Mouse (Mus musculus) CD8-positive naive resting alpha-beta T cell, adult 2 months (primary cell): Measurements from ENCODE around the gene Sh3bp5.
A peak's percentile ranks its signal among the peaks of the same experiment; 100 is the strongest.
"Not testable (repeated sequence)": the region's sequence is repeated elsewhere in the genome, so short reads cannot be mapped to it uniquely, and the experiment has no call there.

Source experiments
- DNase-seq, 2 experiments: peaks; one replicate each; pipeline ENCODE4 v3.0.0; 2022; ENCODE audit warnings: low read depth in 2 of 2, low spot score in 2 of 2

Gene Sh3bp5

GRCm38 (mm10) chr14:31435930-31436693 lies at the start of gene Sh3bp5:
Gene Sh3bp5 (minus strand): TSS chr14:31436078.
- peak; percentile 97 to 98 for DNase-seq

GRCm38 (mm10) chr14:31482417-31482816 lies 46.5 kb upstream of the Sh3bp5 start:
- no peak for DNase-seq

GRCm38 (mm10) chr14:31473297-31473696 lies 37.4 kb upstream of the Sh3bp5 start:
- DNase-seq, result no peak

- peak; percentile 38 to 68 for DNase-seq
These were observed 36.7 kb upstream of the Sh3bp5 start for GRCm38 (mm10) chr14:31472451-31473061.

- no peak for DNase-seq
These were observed 33.8 kb upstream of the Sh3bp5 start for GRCm38 (mm10) chr14:31469711-31470110.

GRCm38 (mm10) chr14:31464176-31464575 lies 28.3 kb upstream of the Sh3bp5 start:
- DNase-seq, result no peak

- DNase-seq, result no peak
These were observed 27.0 kb upstream of the Sh3bp5 start for GRCm38 (mm10) chr14:31462886-31463285.

GRCm38 (mm10) chr14:31462226-31462625 lies 26.3 kb upstream of the Sh3bp5 start:
- not testable (repeated sequence) for DNase-seq

GRCm38 (mm10) chr14:31458006-31458405 lies 22.1 kb upstream of the Sh3bp5 start:
- DNase-seq, result no peak

GRCm38 (mm10) chr14:31456064-31456721 lies 20.3 kb upstream of the Sh3bp5 start:
- no peak for DNase-seq

GRCm38 (mm10) chr14:31454849-31455566 lies 19.1 kb upstream of the Sh3bp5 start:
- peak; percentile 26 to 38 for DNase-seq

- DNase-seq, result not testable (repeated sequence)
These were observed 18.1 kb upstream of the Sh3bp5 start for GRCm38 (mm10) chr14:31453946-31454345.

GRCm38 (mm10) chr14:31448994-31449393 lies 13.1 kb upstream of the Sh3bp5 start:
- DNase-seq, result no peak

- DNase-seq, result no peak
These were observed 7.7 kb upstream of the Sh3bp5 start for GRCm38 (mm10) chr14:31443616-31444015.

GRCm38 (mm10) chr14:31440725-31441124 lies 4.8 kb upstream of the Sh3bp5 start:
- DNase-seq, result peak in 1 of 2 experiments; percentile 21

GRCm38 (mm10) chr14:31440230-31440629 lies 4.4 kb upstream of the Sh3bp5 start:
- DNase-seq, result no peak

- DNase-seq, result no peak
These were observed 3.4 kb upstream of the Sh3bp5 start for GRCm38 (mm10) chr14:31439279-31439678.

- DNase-seq, result no peak
These were observed 2.1 kb upstream of the Sh3bp5 start for GRCm38 (mm10) chr14:31437826-31438529.

GRCm38 (mm10) chr14:31435018-31435915 lies 611 bp downstream of the Sh3bp5 start:
- DNase-seq, result no peak

GRCm38 (mm10) chr14:31434426-31434825 lies 1.5 kb downstream of the Sh3bp5 start:
- no peak for DNase-seq
